Mouse (Mus musculus) liver, embryonic 14.5 days (tissue): Measurements from ENCODE around the gene Defb23.

Source experiments
- CTCF ChIP-seq: IDR thresholded peaks from 2 replicates; pipeline ENCODE4 v1.5.1; 2016; ENCODE audit warnings: antibody characterized with exemption, low read depth, control low read depth
- EP300 ChIP-seq: IDR thresholded peaks from 2 replicates; pipeline ENCODE4 v1.6.1; 2016; ENCODE audit warnings: antibody characterized with exemption, low read depth

DNA sequence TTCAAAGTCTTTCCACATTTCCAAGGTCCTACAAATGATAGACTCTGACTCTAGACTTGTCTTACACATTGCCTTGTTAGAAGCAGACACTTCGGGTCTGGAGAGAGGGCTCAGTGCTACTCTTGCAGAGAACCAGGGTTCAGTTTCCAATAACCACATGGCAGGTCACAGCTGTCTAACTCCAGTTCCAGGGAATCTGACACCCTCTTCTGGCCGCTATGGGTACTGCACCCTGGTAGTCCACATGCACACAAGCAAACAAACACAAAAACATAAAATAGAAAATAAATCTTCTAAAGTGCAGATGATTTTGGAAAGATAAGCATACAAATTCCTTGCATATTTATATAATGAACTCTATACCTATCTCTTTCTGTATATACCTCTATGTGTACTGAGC, 22.6 kb upstream of the Defb23 start:
- TF ChIP-seq CTCF: peak; percentile 69
- TF ChIP-seq EP300: no peak
